Mouse (Mus musculus) heart, adult 9 months (tissue): ENCODE results near the gene Rwdd4a.

ENCODE experiments used
- DNase-seq, 2 experiments: peaks; one replicate each; pipeline ENCODE4 v3.0.0; 2022; ENCODE audit warnings: low spot score in 2 of 2

The Rwdd4a gene

GRCm38 (mm10) chr8:47533344-47534125 lies at the start of gene Rwdd4a, which contains the start of gene Trappc11:
TSS of gene Rwdd4a (plus strand) at chr8:47533664.
TSS of gene Trappc11 (minus strand) at chr8:47533470.
- peak; percentile 99 for DNase-seq

- DNase-seq: no peak
Observed at GRCm38 (mm10) chr8:47487231-47487630, 46.2 kb upstream of the Rwdd4a start.

GRCm38 (mm10) chr8:47493106-47493505 lies 40.4 kb upstream of the Rwdd4a start:
- DNase-seq: no peak

GRCm38 (mm10) chr8:47494602-47495153 lies 38.8 kb upstream of the Rwdd4a start:
- no peak for DNase-seq

- DNase-seq: no peak
Observed at GRCm38 (mm10) chr8:47495428-47495827, 38.0 kb upstream of the Rwdd4a start.

- DNase-seq: no peak
Observed at GRCm38 (mm10) chr8:47501994-47502393, 31.5 kb upstream of the Rwdd4a start.

- DNase-seq: no peak
Observed at GRCm38 (mm10) chr8:47502546-47502945, 30.9 kb upstream of the Rwdd4a start.

GRCm38 (mm10) chr8:47505431-47505830 lies 28.0 kb upstream of the Rwdd4a start:
- no peak for DNase-seq

- DNase-seq: no peak
Observed at GRCm38 (mm10) chr8:47510930-47511329, 22.5 kb upstream of the Rwdd4a start.

GRCm38 (mm10) chr8:47513601-47514000 lies 19.9 kb upstream of the Rwdd4a start:
- no peak for DNase-seq

- no peak for DNase-seq
Observed at GRCm38 (mm10) chr8:47528094-47528493, 5.4 kb upstream of the Rwdd4a start.

GRCm38 (mm10) chr8:47538323-47538722 lies 4.9 kb downstream of the Rwdd4a start:
- DNase-seq: no peak

GRCm38 (mm10) chr8:47542746-47543145 lies 9.3 kb downstream of the Rwdd4a start:
- no peak for DNase-seq

- DNase-seq: no peak
Observed at GRCm38 (mm10) chr8:47544094-47544493, 10.6 kb downstream of the Rwdd4a start.

GRCm38 (mm10) chr8:47547102-47547501 lies 13.6 kb downstream of the Rwdd4a start:
- no peak for DNase-seq

GRCm38 (mm10) chr8:47553613-47554012 lies 20.1 kb downstream of the Rwdd4a start:
- DNase-seq: no peak

GRCm38 (mm10) chr8:47556446-47556845 lies 23.0 kb downstream of the Rwdd4a start:
- DNase-seq: peak; percentile 43 to 64

- no peak for DNase-seq
Observed at GRCm38 (mm10) chr8:47558274-47558673, 24.8 kb downstream of the Rwdd4a start.

- DNase-seq: no peak
Observed at GRCm38 (mm10) chr8:47560801-47561200, 27.3 kb downstream of the Rwdd4a start.

GRCm38 (mm10) chr8:47566551-47566950 lies 33.1 kb downstream of the Rwdd4a start:
- no peak for DNase-seq

GRCm38 (mm10) chr8:47568098-47568497 lies 34.6 kb downstream of the Rwdd4a start:
- no peak for DNase-seq

- DNase-seq: no peak
Observed at GRCm38 (mm10) chr8:47570161-47570560, 36.7 kb downstream of the Rwdd4a start.

- DNase-seq: no peak
Observed at GRCm38 (mm10) chr8:47573482-47573881, 40.0 kb downstream of the Rwdd4a start.
